Mouse (Mus musculus) kidney, adult 2 months (tissue): Measurements from ENCODE around the gene Atg7.

ENCODE experiments used
- CTCF ChIP-seq: fragments of 200-500 bp; conservative IDR thresholded peaks from 2 replicates; pipeline ENCODE4 v1.5.1; 2011; ENCODE audit warnings: low read depth, mild to moderate bottlenecking, control low read depth, low read length, moderate library complexity, mixed read lengths; ENCODE audit not compliant: insufficient read depth, insufficient read length
- POLR2A ChIP-seq: fragments of 200-500 bp; IDR thresholded peaks from one replicate; pipeline ENCODE4 v1.6.1; 2011; ENCODE audit warnings: low read depth, low read length, control low read depth

GRCm38 (mm10) chr6:114767710-114768109, 124.8 kb downstream of the Atg7 start:
- no peak for TF ChIP-seq CTCF
- TF ChIP-seq POLR2A: no peak
